Mouse (Mus musculus): ENCODE measurements around the gene Gm20816.
"Not testable (repeated sequence)": the region's sequence is repeated elsewhere in the genome, so short reads cannot be mapped to it uniquely, and the experiment has no call there.

Gm20816 gene

GRCm38 (mm10) chrY:68537655-68538054 lies at the start of gene Gm20816:
Gm20816 (plus strand) TSS chrY:68537955.
- DNase-seq (ENCODE audit: low spot score in 2 of 2): not testable (repeated sequence)
